Mouse (Mus musculus) telencephalon, adult 2 months (tissue): ENCODE measurements around the gene Pxn.

Experiments
- DNase-seq: peaks from one replicate; pipeline ENCODE4 v3.0.0-alpha.2; 2011; ENCODE audit warnings: low read depth, low spot score

The Pxn gene

DNA sequence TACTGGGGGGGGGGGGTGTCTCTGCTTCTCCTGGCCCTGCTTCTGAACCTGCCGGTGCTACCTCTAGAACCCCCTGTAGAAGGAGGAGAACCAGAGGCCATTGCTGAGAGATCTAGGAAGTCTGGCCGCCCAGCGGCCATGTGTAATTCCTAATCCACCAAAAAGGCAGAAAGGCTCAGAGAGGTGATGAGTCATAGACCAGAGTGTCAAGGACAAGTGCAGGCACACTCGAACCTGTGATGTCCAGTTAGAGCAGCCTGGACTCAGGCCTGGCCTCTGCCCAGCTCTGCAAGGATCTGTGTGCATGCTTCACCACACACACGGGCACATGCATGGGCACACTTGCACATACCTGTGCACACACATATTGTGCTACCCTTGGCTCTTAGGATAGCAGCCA, 21.7 kb downstream of the Pxn start:
- DNase-seq: no peak

DNA sequence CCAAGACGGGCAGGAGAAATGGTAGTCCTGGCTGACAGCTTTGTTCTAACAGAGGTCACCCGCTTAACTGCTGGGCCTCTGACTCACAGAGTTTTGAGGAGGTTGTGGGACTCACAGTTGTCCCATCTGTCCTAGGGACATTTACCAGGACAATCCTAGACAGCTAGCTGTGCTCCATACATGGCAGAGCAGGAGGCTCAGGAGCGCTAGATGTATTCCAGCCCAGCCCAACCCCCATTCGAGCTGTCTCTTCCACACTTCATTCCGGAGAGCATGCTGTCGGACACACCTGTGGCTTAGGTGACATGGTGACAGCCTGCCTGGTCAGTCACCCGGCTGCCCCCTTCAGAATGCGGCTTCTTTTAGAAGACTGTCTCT, 22.9 kb downstream of the Pxn start:
- no peak for DNase-seq

DNA sequence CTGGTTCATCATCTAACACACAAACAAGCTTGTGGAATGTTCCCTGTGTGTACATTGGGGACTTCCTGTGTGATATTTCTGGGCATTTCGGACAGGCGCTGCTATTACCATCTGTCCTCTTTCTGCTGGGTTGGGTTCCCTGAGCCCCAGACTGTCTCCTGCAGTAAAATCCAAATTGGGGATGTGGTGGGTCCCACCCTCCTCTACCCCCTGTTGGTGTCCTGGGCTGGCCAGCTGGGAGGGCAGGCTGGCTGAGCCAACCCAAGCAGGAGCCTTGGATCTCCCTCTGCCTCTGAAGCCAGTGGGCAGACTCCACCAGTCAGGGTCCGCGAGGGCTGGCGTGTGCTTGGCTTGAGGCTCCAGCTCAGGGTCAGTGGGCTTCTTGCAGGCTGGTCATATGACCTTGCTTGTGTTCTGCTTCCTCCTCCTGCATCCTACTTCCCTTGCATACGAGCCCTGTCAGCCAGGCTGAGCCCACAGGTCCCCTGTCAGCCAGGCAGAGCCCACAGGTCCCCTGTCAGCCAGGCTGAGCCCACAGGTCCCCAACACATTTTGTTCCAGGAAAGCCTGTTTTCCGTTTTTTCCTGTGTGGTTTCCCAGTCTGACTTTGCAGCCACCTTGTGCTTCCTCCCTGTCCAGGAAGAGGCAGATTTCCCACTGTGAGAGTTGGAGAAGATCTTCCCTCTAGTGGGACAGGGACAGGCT, 23.4 kb downstream of the Pxn start:
- DNase-seq: no peak

DNA sequence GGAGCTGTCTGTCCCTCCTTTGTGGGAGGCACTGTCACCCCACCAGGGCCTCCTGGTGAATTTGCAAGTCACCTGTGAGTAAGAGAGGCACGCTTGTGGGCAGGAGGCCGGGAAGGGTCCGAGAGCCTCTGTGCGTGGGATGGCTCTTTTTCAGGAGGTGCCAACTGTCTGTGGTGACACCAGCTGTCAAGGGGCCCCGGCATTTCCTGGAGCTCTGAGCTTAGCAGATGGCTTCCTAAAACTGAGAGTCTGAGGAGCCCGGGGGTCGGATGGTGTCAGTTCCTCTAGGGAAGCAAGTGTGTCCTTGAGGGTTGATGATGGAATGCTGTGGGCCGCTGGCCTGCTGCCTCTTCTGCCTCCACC, 24.0 kb downstream of the Pxn start:
- DNase-seq: no peak

DNA sequence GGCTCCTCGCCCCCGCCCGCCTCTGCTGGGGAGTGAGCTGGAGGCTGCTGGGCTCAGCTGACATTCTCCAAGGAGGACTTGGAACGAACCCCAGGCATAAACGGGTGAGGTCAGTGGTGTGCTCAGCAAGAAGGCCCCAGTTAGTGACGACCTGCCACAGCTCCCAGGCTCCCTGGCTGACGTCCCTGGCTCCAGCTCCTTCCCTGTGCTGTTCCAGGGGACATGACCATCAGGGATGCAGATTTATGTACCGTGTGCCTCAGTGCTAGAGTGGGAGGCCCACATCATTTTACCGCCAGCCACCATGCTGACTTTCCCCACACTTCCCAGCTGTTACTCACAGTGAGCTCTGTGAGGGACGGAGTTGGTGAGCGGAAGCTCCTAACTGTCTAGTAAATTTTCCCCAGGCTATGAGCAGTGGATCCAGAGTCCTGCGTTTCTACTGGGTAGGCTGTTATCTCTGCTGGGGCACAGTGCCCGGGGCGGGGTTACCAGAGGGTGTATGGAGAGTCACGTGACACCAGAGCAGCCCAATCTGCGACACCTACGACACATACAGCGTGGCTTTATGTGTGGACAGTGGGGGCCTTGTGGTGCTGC, 25.3 kb downstream of the Pxn start:
- no peak for DNase-seq

DNA sequence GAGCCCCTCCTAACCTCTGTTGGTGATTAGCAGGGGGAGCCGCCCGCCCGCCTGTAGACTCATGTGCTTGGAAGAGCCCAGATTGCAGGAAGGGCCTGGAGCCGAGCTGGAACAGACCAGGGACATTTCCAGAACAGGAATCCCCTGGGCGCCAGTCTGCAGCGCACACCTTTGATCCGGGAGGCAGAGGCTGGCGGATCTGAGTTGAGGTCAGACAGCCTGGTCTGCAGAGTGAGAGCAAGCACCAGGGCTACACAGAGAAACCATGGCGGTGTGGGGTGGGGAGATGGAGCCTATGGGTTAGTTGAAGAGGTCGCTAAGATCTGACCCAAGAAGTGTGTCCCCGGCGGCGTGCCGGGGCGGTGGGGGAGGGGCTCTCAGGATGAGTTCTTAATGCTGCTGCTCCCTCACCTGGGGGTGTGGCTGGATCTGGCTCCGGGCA, 27.8 kb downstream of the Pxn start:
- no peak for DNase-seq

DNA sequence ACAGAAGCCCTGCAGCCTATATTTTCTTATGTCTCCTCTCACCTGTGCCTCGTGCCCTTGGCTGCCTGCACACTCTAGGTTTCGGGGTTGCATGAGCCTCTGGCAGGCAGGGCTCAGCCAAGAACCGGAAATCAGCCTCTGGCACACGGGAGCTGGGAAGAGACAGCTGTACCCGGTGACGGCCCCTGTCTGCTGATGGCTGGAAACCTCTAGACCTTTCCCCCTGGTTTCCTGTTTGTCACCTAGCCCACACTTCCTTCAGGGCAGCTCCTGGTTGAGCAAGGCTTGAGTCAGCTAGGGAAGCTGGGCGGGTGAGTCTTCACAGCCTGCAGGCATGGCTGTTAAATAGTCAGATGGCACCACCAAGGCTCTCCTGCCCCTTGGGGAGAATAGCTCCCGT, 28.4 kb downstream of the Pxn start:
- DNase-seq: no peak

DNA sequence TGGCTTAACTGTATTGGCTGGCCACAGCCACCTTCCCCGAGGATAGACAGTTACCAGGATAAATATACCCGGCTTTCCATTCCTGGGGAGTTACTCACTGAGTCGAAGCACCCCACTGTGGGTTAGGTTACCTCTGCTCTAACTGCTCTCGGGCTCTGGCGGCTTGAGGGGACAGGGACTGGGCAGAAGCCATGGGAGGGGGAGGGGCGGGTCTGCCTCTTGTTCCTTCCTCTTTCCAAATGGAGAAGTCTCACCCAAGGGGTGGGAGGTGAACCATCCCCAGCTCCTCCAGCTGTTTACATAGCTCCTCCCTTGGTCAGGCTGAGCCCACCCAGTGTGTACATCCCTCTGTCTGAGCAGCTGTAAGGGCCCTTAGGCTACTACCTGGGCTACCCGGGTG, 29.2 kb downstream of the Pxn start:
- DNase-seq: no peak

DNA sequence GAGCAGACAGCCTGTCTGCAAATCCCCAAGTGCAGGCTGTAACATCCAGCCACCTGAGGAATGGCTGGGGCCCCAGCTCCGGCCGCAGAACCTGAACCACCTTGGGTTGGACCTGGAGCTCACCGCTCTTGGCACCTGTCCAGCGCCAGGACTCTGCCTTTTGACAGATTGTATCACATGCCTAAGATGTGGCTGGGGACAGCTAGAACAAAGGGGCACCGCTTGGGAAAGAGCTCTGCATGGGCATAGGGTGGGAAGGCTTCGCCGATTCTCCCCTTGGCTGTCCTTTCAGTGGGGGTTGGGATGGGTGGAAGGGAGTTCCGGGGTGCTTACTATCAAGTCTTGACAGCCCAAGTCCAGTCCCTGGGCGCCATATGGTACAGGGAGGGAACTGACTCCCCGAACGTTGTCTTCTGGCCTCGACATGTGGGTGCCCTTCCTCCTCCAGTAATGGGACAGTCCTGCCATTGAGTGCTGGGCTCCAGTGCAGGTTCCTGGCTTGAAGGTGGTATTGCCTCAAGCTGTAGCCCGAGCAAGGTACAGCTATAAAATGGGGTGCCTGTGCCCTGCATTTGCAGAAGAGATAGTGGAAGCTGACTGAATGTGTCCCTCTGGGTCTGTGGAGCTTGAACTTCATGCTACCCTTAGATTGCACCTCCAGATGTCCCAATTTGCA, 31.7 kb downstream of the Pxn start:
- no peak for DNase-seq

DNA sequence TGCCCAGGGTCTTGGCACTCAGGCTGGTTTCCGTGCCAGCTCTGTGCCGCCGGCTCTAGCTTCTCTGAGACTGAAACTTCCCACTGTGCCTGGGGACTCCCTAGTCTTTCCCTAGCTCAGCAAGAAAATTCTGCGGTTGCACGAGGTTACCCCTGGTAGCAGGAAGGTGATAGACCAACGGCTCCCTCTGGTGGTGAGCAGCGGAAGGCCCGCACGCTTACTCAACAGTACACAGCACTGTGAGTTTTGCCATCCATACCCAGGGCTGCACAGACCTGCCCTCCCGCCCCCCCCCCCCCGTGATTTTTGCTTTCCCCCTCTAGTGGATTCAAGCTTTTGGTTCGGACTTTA, 32.2 kb downstream of the Pxn start:
- DNase-seq: no peak

DNA sequence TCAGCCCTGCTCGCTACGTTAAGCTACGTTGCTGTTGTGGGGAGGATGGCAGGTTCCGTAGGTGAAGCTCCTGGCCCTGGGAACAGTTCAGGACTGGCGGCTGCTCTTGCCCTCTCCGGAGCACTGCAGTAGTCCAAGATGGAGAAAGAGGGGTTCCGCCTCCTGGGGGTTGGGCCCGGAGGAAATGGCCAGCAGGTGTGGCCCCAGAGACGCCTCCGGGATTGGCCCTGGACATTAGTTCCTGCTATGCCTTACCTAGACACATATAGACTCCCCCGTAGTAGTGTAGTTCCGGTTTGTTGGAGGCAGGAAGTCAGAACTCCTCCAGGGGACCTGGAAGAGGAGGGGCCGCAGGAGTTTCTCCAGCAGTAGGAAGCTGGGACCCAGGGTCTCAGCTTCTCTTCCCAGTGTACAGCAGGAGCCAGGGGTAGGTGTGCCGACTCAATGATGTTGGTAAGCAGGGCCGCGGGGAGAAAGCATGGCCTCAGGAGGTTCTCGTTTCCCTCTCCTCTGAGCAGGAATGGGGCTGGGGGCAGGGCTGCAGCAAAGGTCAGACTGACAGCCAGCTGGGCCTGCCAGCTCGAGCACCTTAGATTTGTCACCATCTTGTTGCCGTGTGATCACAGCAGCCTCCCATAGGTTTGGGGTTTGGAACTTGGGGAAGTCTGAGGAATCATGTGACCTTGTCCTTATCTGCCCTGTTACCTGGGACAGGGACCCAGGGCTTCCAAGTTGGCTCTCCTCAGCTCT, 36.3 kb downstream of the Pxn start:
- DNase-seq: no peak

DNA sequence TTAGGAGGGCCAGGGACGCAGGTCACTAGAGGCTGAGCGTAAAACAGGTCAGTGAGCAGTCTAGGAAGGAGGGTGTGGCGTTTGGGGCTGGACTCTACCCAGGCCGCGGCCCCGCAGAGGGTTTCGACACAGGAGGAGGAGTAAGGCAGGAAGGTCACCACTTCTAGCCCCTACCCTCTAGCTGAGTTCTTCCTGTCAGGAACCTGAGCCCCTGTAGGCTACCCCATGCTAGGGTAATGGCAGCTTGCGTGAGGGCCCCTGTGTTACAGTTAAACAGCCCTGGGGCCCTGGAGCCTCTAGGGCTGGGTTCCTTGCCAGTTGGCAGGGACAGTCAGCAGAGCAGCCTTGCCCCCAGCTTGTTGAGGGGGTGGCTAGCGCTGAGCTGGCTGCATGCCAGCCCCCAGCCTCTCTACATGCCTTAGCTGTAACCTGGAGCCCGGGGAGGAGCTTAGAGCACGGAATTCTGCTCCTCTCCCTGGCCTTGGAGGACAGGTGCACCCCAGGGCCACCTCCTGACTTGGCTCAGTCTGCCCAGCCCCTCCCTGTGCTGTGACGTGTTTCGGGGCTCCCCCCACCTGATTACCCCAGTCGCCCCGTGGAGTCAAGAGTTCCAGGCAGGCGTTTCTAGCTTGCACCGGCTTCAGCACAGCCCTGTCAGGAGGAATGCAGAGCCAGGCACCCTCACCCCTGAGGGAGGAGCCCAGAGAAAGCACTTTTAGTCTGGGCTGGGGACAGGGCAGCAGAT, 37.2 kb downstream of the Pxn start:
- no peak for DNase-seq

DNA sequence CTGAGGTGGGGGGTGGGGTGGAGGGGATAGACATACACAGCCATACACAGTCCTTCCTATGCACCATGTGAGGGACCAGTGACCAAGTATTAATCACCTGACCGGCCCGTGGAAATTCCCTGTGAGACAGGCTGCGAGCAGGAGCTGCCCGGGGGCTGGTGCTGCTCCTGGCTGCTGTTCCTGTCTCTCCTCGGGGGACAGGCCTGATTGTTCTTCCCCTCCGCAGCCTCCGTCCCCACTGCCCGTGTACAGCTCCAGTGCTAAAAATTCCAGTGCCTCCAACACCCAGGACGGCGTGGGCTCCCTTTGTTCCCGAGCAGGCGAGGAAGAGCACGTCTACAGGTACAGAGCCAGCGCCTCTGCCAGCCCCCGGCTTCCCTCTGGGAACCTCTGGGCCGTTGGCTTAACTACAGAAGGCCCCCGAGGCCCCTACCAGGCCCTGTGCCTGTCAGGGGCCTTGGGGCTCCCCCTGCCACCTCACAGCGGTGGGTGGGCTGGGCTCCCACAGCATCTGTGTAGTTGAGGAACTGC, 38.2 kb downstream of the Pxn start:
- DNase-seq: no peak

DNA sequence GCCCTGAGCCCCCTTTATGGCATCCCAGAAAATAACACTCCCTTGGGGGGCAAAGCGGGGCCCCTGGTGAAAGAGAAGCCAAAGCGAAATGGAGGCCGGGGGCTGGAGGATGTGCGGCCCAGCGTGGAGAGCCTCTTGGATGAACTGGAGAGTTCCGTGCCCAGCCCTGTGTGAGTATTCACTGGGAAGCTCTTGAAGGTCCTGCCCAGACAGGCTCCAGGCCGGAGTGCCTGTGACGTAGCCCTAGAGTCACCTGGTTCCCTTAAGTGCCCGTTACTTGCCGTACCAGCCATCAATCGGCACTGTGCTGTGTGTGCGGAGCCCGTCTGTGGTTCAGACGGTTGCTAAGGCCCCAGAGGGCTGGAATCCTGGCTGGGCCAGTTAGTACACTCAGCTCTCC, 39.2 kb downstream of the Pxn start:
- DNase-seq: no peak

DNA sequence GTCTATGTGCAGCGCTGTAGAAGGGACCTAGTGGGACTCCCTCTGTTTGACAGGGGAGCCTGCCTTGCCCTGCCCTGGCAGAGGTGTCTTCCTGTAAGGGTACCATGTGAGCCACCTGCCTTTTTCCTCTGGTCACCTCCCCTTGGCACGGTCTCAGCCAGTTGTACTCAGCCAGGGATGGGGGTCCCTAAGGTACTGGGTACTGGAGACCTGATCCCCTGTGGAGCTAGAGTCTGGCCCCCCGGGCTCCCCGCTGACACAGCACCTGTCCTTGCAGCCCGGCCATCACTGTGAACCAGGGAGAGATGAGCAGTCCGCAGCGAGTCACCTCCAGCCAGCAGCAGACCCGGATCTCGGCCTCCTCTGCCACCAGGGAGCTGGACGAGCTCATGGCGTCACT, 40.1 kb downstream of the Pxn start:
- DNase-seq: no peak

DNA sequence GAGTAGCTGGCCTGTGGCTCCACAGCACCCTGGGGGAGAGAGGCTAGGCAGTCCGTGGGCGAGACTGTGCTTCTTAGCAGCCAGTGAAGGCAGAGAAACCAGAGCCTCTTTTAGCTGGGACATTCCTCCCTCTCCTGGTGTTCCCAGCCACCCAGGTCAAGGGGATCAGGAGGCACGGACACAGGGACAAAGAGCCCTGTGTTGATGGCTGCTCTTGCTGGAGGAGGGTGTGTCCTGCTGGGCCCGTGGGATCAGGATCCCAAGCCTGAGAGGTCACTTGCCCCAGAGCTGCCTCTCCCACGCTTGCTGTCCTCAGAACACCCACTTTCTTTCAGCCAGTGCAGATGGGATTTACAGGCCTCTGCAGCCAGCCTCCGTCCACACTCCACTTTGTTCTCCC, 40.5 kb downstream of the Pxn start:
- no peak for DNase-seq

DNA sequence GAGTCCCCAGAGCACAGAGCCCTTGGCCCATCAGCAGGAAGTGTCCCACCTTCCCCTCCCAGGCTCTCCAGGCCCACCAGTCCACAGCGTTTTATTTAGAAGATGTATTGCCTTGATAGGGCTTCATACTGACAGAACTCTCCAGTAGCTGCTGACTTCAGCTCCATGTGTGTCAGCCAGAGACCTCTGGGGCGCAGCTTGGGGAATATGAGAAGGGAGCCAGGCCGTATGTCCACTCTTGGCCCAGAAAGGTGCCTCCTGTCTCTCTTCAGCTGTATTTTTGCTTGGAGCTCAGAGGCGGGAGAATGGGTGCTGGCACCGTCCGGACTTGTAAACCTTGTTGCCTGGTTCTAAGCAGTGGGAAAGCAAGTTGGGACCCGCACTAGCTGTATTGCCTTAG, 40.9 kb downstream of the Pxn start:
- DNase-seq: no peak

DNA sequence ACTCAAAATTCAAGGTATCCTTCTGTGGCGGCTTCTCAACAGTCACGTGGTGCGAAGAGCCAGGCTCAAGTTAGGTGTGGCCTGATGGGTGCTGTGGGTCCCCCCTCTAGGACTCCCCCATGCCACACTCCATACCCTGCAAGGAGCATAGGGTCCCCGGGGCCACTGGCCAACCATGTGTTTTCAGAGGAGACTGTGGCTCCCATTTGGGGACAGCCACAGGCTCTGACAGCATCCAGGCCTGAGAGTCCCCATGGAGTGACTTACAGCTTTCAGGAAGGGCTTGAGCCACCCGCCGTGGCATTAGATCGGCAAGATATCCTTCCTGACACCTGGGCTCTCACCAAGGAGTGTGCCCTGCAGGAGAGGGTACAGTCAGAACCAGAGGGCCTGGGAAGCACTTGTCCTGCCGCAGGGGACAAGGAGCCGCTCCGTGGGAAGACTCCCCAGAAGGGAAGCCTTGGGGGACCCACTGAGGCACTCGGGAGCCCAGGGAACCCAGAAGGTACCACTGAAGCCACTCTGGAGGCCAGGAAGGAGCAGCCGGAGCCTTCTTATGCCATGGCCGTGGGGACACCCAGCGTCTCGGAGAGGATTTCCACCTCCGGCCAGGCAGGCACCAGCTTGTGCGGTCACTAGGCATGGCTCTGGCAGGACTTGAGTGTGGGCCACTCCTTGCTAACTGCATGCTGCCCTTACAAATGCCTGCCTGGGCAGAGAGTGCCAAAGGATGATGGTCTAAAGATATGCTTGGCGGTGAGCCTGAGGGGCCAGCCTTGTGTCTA, 42.2 kb downstream of the Pxn start:
- DNase-seq: no peak

DNA sequence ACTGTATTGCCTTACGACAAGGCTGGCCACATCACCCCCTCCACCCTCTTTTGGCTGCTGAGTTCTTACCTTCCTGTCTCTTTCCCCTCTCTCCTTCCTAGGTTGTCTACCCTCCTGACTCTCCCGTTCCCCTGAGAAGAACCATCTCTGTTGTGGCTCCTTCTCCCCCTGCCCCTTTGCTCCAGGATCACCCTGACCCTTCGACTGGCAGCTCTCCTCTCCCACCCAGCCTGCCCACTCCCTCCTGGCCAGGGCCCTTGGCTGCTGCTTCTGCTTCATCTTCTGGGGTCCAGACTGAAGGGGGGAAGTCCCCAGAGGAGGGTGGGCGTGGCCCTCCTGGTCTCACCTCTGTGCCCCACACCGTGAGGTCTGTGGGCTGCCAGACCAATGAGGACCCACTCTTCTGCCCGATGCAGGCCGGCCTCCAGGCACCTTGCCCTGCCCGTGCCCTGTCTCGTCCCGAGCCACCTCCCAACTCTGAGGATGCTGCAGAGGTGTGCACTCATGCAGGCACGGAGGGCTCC, 44.1 kb downstream of the Pxn start:
- DNase-seq: no peak

DNA sequence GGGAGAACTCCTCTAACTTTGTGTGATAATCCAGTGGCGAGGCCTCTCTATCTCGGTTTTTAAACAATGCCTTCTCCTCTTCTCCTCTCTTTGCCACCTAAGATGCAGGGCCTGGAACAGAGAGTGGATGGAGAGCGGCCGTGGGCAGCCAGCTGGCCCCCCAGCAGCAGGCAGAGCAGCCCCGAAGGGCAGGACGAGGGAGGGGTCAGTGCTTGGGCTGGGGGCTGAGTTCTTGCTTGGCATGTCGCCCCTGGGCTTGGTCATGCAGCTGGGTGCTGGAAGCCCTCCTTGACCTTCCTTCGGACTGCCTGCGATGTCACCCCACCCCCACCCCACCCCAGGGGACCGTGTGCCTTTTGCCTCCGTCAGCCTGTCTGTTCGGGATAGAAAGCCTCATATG, 44.9 kb downstream of the Pxn start:
- DNase-seq: no peak

DNA sequence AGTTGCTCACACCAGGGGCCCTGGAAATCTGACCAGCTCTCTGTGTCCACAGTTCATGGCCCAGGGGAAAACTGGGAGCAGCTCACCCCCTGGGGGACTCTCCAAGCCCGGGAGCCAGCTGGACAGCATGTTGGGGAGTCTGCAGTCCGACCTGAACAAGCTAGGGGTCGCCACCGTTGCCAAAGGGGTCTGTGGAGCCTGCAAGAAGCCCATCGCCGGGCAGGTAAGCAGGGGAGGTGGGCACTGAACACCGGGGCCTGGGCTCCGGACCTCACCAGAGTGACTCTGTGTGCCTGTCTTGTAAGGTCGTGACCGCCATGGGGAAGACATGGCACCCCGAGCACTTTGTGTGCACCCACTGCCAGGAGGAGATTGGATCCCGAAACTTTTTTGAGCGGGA, 45.3 kb downstream of the Pxn start:
- DNase-seq: no peak
